Mouse (Mus musculus) spleen, postnatal 14 days (tissue): ENCODE measurements around the gene Hsd17b2.
A peak's percentile ranks its signal among the peaks of the same experiment; 100 is the strongest.

Source experiments
- DNase-seq, 2 experiments: peaks; one replicate each; pipeline ENCODE4 v3.0.0; 2021 to 2022; ENCODE audit warnings: low spot score in 2 of 2

The Hsd17b2 gene

DNA sequence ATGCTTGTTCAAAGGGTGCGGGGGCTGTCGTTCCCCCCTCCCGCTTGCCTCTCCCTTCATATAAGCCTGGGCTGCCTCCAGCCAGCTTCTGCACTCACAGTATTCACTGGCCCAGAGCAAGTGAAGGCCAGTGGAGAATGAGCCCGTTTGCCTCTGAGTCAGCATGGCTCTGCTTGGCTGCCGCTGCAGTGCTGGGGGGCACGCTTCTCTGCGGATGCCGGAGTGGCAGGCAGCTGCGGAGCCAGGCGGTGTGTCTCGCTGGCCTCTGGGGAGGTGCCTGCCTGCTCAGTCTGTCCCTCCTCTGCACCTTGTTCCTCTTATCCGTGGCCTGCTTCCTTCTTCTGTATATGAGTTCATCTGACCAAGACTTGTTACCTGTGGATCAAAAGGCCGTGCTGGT lies at the start of gene Hsd17b2:
TSS of gene Hsd17b2 (plus strand) at position 46 of the 400 bp plus-strand sequence.
- DNase-seq, result peak in 1 of 2 experiments; percentile 2

- no peak for DNase-seq
These were observed 49.4 kb upstream of the Hsd17b2 start for GRCm38 (mm10) chr8:117652318-117652717.

GRCm38 (mm10) chr8:117658990-117659389 lies 42.7 kb upstream of the Hsd17b2 start:
- no peak for DNase-seq

- no peak for DNase-seq
These were observed 41.2 kb upstream of the Hsd17b2 start for GRCm38 (mm10) chr8:117660358-117661031.

DNA sequence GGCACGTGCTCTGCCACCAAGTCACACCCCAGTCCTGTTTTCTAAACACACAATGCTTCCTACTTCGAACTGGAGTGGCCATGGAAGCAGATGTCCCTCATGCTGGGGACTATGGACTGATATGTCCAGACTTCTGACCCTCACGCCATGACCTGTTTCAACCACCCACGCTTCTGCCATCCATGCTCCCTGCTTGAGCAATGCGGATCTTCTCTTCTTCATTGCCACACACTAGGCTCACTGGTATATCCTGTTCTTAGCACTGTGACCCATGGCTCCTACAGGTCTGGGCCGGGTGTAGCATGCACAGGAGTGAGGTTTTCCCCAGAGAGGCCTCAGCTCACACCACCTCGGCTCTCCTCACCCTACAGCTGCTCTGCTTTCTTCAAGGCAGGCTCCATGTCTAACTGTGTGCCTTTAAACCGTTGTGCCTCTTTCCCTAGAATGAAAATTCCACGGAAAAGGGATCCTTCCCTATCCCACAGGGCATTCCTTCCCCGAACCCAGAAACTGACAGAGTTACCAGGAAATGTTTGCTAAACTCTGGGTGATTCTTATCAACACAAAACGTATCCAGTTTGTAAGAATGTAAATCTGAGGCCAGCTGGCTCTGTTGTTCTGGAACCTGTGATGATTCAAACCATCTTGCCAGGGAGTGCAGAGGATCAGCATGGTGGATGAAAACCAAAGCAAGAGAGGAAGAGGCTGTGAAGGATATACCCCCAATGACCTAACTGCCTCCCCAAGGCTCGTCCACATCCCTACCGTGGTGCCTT lies 34.2 kb upstream of the Hsd17b2 start:
- no peak for DNase-seq

DNA sequence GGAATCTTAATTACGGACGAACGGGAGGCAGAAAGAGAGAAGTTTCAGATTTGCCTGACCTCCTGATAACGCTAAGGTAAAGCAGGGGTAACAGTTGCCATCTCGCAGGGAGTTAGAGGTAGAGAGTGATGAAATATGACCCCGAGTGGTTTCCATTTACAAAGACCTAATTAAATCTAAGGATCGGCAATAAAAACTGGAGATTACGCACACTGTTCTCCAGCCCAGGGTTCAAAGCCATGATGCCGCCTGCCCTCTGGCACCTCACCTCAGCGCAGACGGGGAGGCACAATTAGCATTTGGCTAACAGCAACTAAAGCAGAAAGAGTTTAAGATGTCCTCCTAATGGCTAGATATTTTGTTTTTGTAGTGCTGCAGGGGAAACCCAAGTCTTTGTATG lies 31.2 kb upstream of the Hsd17b2 start:
- DNase-seq, result no peak

- no peak for DNase-seq
These were observed 29.1 kb upstream of the Hsd17b2 start for GRCm38 (mm10) chr8:117672558-117672957.

- peak; percentile 21 to 37 for DNase-seq
These were observed 28.3 kb upstream of the Hsd17b2 start, which contains the start of gene Sdr42e1 for GRCm38 (mm10) chr8:117673430-117673830. TSS of gene Sdr42e1 (minus strand) at chr8:117673689.

GRCm38 (mm10) chr8:117675171-117675570 lies 26.5 kb upstream of the Hsd17b2 start:
- no peak for DNase-seq

- DNase-seq, result no peak
These were observed 25.2 kb upstream of the Hsd17b2 start for GRCm38 (mm10) chr8:117676460-117676859.

DNA sequence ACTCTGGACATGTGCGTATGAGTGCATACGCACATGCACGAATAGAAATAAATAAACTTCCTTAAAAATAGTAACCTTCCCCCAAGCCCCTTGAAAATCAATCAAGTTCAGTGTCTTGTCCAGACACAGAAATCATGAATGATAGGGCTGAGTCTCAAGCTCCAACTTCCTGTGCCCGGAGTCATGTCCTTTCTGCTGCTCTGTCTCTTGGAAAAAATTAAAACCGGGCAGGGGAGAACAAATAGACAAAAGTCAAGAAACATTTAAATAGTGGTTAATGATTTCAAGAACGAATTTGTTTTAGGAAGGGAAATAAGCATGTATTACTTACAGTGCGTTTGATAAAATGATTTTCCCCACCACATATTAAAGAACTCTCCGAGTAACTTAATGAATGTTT lies 24.7 kb upstream of the Hsd17b2 start:
- no peak for DNase-seq

GRCm38 (mm10) chr8:117678650-117679049 lies 23.1 kb upstream of the Hsd17b2 start:
- DNase-seq, result no peak

DNA sequence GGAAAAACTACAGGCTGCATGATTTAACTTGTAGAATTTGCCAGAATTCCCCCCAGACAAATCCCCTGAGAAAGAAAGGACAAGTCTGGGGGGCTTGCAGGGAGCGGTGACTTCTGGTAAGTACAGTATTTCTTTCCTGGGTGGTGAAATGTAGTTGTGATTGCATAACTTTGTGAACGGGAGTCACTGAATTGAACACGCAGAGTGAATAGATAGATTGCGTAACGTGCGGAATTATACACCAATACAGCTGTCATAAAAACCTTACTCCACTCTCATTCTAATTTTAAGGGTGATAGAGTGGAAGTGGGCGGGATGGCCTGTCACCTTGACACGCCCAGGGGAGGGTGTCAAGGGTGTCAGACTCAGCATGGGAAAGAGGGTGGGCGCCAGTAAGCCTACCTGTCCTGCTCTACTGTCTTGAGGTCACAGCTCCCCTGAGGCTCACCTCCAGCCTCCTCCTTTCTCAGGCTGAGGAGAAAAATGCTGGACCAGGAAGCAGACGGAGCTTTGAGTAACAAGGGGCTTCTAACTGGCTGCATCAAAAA lies 17.7 kb upstream of the Hsd17b2 start:
- DNase-seq, result no peak

DNA sequence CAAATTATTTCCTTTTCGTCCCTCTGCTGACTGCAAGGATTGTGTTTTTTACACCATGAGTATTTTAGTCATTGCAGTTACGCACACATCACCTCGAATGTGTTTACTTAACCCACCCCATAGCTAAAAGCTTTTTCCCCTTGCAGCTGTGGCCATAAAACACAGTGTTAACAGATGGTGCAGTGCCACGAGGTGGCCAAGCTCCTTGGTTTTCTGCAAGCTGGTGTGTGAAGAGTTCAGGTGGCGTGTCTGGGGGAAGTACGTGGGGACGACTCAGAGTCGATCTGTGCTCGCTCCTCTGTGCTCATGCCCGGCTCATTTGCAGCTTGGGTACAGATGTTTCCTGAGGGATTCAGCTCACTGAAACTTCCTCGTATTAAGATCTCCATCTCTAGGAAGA lies 17.2 kb upstream of the Hsd17b2 start:
- DNase-seq, result no peak

DNA sequence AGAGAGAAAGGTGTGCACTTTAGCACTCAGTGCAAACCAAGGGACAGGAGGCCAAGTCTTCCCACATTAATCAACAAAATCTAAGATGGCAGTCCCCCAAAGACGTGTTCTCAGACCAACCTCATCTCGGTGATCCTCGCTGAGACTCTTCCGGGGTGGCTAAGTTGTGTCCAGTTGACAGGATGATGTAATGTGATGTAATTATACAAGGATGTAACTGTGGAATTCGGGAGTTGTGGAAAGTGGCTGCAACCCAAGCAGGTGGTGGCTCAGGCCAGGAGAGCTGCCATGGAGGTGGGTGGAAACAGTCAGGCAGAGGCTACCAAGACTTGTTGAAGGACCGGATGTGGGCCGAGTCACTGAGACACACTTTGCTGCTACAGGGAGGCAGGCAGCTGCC lies 13.8 kb upstream of the Hsd17b2 start:
- no peak for DNase-seq

DNA sequence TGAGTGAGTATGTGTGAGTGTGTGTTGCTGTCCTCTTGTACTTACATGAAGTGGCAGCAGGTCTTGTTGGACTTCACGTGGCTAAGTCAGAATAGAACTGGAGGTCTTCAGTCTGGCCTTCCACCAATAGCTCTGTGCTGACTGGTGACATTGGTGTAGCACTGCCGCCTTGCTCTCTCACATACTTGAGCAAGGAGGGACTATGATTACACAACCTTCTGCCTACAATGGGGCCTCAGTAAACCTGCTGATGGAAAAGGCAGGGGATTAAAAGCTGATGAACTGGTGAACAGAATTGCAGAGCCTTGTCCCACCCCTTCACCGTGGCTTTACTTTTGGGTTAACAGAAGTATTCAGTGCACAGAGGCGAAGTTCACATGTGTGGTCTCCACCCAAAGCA lies 9.6 kb upstream of the Hsd17b2 start:
- DNase-seq, result no peak

DNA sequence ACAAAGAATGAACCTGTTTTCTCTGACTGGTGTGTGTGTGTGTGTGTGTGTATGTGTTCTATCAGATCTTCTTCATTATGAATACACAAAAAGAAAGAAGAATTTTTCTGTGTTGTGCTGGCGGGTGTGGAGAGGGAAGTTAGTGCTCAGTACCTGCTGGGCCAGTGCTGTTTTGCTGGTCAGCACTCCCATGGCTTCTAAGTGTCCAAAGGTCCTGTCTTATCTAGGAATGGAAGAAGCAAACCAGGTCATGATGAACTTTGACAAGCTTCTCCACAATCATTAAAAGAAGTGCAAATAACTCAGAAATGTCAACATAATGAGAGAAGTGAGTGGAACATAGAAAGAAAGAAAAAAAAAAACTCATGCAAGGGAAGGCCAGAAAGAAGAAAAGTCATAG lies 6.1 kb upstream of the Hsd17b2 start:
- DNase-seq, result no peak

- no peak for DNase-seq
These were observed 4.5 kb upstream of the Hsd17b2 start for GRCm38 (mm10) chr8:117697248-117697647.

DNA sequence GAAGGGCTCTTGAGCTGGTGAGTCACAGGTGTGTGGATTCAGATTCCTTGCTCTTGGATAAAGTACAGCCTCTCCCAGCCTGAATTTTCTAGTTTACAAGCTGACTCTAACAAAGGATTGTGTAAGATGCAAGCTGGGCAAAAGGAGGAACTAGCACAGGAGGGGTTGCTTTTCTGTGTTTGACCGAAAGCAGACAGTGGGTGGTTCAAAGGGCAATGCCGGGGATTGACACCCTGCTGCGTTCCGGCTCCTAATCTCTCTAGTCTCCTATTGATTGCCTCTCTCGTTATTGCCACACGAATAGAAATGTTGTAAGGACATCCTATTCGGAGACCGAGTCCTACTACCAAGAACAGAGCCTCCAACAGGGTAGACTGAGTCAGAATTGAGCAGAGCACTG lies 1.0 kb upstream of the Hsd17b2 start:
- no peak for DNase-seq

GRCm38 (mm10) chr8:117701246-117701645 lies 458 bp upstream of the Hsd17b2 start:
- no peak for DNase-seq

DNA sequence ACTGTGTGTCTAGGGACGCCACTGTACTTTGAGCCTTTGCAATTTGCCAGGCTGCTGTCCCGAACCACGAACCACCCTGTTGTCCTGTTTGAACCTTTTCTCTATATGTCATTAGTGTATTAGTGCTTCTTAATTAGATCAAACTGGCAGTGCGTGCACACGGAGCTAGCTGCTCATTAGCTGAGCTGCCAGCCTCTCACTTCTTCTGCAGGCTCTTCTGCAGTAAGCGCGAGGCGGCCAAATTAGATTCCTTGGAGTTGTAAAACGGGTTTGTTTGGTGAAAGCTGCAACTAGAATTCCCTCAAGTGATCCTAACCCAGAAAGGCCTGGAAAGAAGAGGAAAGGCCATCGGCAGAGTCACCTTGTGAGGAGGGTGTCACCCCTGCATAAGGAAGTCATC lies 997 bp downstream of the Hsd17b2 start:
- DNase-seq, result no peak

DNA sequence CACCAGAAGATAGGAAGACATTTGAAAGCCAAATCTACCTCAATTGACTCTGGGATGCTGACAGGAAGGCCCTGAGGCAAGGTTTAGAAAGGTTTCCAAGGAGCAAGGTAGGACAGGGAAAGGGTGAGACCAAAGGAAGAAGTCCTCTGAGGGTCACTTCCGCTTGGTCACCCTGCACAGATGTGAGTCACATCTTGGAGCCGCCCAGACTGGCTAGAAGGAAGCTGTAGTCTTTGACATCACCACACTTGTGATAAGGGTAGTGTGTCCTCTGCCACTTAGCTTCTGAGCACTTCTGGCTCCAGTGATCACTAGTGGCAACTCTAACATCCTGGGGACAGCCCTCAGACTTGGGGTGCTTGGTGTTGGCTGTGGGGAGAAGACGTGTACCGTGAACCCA lies 4.4 kb downstream of the Hsd17b2 start:
- DNase-seq, result no peak

- DNase-seq, result no peak
These were observed 10.5 kb downstream of the Hsd17b2 start for GRCm38 (mm10) chr8:117712226-117712625.
